ENCODE assay signal across 24 mouse cellular contexts in genomic region chr3:147283724-147284123, GRCm38 (mm10).
"Had no signal": no experiment of that assay in that cellular context is flagged by ENCODE, and none has a peak within 500 bp of the region (broad histone marks: within the 10 kb centered on the region; RNA-seq: fewer than 3 reads in every experiment).

No protein-coding gene starts in this region.

- H3K27me3 ChIP-seq: heart, embryonic 12.5 days; hindbrain, embryonic 12.5 days; limb, embryonic 12.5 days had no signal

- H3K4me2 ChIP-seq: heart, embryonic 12.5 days; hindbrain, embryonic 12.5 days; hindbrain, embryonic 14.5 days; limb, embryonic 12.5 days; liver, embryonic 11.5 days had no signal

- H3K27ac ChIP-seq: heart, embryonic 10.5 days; hindbrain, embryonic 10.5 days; hindbrain, embryonic 12.5 days; hindbrain, embryonic 14.5 days; layer of hippocampus, adult 2 months; left cerebral cortex, adult 2 months; limb, embryonic 10.5 days; limb, embryonic 12.5 days had no signal

- ATAC-seq: forebrain, postnatal 0 days; hindbrain, embryonic 16.5 days; inflammation-experienced regulatory T-cells, adult 6 months had no signal

- H3K9me3 ChIP-seq: heart, embryonic 10.5 days; heart, embryonic 12.5 days; hindbrain, embryonic 10.5 days; hindbrain, embryonic 12.5 days; limb, embryonic 10.5 days; limb, embryonic 12.5 days had no signal

- H3K36me3 ChIP-seq: heart, embryonic 10.5 days; heart, embryonic 12.5 days; hindbrain, embryonic 10.5 days; hindbrain, embryonic 12.5 days; limb, embryonic 10.5 days; limb, embryonic 12.5 days had no signal

- H3K4me1 ChIP-seq: hindbrain, embryonic 12.5 days had no signal

- DNase-seq: forebrain, postnatal 0 days; gastrocnemius, postnatal 14 days; gastrocnemius, postnatal 36 days; heart, adult 18-20 months; heart, postnatal 10 days; heart, postnatal 4 days; kidney, adult 18-20 months; kidney, adult 8-10 months; kidney, postnatal 10 days; kidney, postnatal 25 days; kidney, postnatal 4 days; liver had no signal

- H3K9ac ChIP-seq: forebrain, postnatal 0 days; heart, embryonic 12.5 days; hindbrain, embryonic 12.5 days; hindbrain, embryonic 14.5 days; limb, embryonic 12.5 days had no signal

- H3K4me3 ChIP-seq: heart, embryonic 10.5 days; heart, embryonic 12.5 days; hindbrain, embryonic 10.5 days; hindbrain, embryonic 12.5 days; layer of hippocampus, adult 2 months; left cerebral cortex, adult 2 months; limb, embryonic 10.5 days; limb, embryonic 12.5 days had no signal
